Mouse (Mus musculus) natural killer cell, adult 2 months (primary cell): ENCODE measurements around the gene Gm45208.
A peak's percentile ranks its signal among the peaks of the same experiment; 100 is the strongest.

Source experiments
- DNase-seq, 2 experiments: peaks; one replicate each; pipeline ENCODE4 v3.0.0; 2022; ENCODE audit warnings: low spot score in 2 of 2

Gm45208 gene

DNA sequence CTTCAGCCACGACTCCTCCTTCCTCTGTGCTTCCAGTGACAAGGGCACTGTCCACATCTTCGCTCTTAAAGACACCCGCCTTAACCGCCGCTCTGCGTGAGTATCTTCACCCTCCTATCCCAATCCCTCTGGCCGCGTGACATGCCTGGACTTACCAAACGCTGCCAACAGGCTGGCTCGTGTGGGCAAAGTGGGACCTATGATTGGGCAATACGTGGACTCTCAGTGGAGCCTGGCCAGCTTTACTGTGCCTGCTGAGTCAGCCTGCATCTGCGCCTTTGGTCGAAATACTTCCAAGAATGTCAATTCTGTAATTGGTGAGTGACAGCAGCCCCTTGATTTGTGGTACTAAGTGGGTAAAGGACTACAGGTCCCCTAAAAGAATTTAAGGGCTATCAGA lies 5.1 kb downstream of the Gm45208 start:
- DNase-seq = no peak

GRCm38 (mm10) chrX:7728215-7728921 lies 6.3 kb downstream of the Gm45208 start, which contains the start of gene Praf2:
Gene Praf2, plus strand, starts transcription at chrX:7728439.
- peak; percentile 73 to 78 for DNase-seq

DNA sequence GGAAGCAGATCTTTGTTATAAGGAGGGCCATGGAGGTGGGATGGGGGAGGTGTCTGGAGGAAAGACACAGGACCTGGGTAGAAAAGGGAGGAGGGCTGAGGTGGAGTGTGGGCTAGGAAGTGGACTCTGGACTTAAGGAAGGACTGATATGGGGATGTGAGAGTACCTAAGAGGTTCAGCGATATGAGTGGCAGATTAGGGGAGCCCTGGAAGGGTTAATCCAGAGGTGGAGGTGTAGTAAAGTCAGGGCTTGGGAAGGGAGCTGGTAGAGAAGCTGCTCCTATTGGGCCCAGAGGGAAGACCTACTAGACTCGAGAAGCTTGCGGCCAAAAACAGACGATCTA lies 6.8 kb downstream of the Gm45208 start:
- no peak for DNase-seq

DNA sequence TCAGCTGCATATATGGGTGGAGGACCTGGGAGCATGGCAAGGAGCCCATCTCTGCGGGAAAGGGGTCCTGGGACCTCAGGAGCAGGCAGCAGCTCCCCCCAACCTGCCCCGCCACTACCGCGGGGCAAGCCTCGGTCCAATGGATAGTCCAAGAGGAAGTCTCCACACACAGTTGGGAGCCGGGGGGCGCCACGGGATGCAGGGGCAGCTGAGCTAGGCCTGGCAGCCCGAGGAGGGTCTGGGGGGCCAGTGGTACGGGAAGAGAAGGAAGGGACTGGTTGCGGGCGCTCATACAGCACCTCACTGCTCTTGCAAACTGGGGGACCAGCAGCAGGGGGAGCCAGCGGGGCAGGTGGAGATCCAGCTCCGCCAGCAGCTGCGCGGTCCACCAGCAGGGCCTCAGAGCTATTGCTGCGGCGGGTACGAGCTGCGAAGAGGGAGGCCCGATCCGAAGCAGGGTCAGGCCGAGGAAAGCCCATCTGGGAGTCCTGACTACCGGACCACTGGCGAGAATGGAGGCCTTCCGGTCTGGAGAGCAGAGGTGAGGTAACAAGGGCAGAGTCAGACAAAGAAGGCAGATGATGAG lies 11.6 kb downstream of the Gm45208 start:
- DNase-seq = peak; percentile 59 to 79

DNA sequence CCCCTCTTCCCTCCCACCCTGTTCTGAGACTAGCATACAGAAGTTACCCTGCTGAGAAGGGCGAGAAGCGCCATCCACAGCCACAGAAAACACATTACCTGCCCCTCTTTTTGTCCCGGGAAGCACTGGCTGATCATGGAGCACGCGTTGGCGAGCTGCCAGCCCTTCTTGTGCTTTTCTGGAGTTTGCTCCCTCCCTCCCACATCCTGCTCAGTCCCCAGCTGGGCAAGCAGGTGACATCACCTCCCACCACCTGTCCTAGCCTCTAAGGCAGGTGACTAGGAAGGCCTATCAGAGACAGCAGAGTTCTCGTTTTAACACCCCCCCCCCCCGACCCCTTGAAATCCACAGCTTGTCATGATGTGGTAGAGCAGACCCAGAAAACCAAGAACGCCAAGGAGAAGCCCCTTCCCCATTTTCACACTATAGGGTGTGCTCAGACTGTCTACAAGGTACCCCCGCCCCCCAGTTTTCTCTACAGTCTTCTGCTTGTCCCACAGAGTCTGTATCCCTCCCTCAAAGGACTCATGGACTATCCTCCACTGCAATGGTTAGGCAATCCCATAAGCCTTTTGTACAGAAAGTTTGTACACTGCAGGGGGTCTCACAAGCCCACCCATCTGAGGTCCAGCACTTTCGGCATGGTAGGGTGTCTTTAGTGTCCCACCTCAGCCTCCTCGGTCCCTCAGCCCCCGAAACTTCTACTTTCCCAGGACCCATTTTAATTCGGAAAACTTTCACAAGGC lies 17.5 kb downstream of the Gm45208 start:
- no peak for DNase-seq

- DNase-seq = no peak
Measured at GRCm38 (mm10) chrX:7740082-7740819, 18.2 kb downstream of the Gm45208 start.

DNA sequence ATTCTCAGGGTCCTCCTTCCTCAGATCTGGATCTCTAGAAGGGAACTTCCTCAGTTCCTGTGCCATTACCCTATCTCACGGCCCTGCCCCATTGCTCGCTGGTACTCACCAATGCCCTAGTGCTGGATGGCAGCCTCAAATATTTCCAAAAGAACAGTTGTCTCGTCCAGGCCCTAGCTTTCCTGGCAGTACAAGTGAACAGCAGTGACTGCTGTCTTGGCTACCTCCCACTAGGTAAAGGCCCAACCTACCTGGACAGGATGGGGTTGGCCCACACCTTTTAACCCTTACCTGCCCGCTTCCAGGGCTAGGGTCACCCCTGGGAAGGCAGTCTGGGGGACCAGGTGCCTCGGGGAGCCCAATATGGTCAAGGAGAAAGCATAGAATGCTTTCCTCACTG lies 19.1 kb downstream of the Gm45208 start:
- DNase-seq = no peak

DNA sequence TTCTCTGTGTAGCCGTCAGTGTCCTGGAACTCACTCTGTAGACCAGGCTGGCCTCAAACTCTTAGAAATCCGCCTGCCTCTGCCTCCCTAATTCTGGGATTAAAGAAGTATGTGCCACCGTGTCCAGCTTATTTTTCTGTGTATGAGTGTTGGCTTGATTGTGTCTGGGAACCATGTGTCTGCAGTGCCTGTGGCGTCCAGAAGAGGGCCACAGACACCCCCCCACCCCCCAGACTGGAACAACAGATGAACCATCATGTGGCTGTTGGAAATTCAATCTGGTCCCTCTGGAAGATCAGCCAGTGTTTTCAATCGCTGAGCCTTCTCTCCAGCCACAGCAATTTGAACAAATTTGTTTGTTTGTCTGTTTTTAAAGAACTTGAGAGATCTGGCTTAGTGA lies 21.4 kb downstream of the Gm45208 start:
- DNase-seq = no peak

- DNase-seq = no peak
Measured at GRCm38 (mm10) chrX:7744940-7745339, 22.9 kb downstream of the Gm45208 start.

DNA sequence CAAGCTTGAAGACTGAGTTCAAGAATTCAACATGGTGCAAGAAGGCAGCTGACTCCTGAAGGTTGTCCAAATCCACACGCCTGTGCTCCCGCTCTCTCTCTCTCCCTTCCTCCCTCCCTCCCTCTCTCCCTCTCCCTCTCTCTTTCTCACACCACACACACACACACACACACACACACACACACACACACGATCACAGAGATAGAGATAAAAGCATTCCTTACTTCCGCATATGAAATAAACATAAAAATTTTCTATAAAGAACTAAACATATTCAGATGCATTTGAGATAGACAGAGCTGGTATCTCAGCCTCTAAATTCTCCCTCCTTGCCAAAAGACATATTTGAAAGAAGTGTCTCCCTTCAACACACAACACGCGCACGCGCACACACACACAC lies 23.4 kb downstream of the Gm45208 start:
- no peak for DNase-seq

DNA sequence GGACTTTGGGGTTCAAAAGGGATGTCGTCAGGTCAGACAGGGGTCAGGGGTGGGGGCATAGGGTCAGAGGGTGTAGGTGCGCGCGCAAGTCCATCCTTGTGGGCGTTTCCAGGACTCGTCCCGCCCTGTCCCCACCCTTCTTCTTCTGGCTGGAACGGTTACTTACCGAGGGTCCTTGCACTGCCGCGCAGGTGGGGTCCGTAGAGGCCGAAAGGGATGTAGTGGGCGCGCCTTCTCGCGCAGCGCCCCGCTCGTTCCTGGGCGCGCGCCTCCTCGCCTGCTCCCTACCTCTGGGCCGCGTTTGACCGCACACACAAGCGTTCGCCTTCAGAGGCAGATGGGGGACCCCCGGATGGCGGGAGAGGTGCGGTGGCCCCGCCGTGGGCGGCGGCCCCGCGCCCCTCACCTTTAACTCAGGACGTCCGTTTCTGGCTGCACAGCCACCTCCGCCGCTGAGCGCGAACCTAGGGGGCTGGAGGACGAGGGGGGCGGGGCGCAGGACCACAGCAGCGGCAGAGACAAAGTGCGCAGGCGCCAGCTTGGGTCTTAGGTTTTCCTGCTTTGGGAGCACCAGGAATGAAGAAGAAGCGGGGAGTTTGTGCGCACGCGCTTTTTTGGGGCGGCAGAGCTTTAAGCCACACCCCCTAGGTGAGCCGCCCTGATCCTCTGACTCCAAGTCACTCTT lies 28.5 kb downstream of the Gm45208 start, which contains the start of gene Ccdc120:
Gene Ccdc120, minus strand, starts transcription at position 474 of the 685 bp plus-strand sequence.
- no peak for DNase-seq

DNA sequence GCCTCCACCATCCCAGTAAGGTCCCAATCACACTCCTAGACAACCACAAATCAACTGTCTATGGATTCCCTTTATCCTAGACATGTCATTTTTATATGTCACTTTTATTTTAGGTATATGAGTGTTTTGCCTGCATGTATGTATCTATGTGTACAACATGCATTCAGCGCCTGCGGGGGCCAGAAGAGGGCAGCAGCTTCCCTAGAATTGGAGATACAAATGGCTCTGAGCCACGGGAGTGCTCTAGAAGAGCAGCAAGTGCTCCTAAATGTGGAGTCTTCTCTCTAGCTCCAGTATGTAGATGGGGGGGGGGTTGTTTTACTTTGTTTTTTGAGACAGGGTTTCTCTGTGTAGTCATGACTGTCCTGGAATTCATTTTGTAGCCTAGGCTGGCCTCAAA lies 31.6 kb downstream of the Gm45208 start:
- DNase-seq = peak in 1 of 2 experiments; percentile 30

GRCm38 (mm10) chrX:7762137-7762920 lies 40.3 kb downstream of the Gm45208 start, which contains the start of gene Tfe3:
Gene Tfe3, plus strand, starts transcription at chrX:7762560.
- DNase-seq = peak; percentile 89

GRCm38 (mm10) chrX:7762921-7763197 lies 40.8 kb downstream of the Gm45208 start:
- DNase-seq = no peak

- DNase-seq = peak in 1 of 2 experiments; percentile 2
Measured at GRCm38 (mm10) chrX:7763631-7764393, 41.8 kb downstream of the Gm45208 start.

GRCm38 (mm10) chrX:7764657-7765280 lies 42.7 kb downstream of the Gm45208 start:
- DNase-seq = no peak

- no peak for DNase-seq
Measured at GRCm38 (mm10) chrX:7765281-7765670, 43.2 kb downstream of the Gm45208 start.

DNA sequence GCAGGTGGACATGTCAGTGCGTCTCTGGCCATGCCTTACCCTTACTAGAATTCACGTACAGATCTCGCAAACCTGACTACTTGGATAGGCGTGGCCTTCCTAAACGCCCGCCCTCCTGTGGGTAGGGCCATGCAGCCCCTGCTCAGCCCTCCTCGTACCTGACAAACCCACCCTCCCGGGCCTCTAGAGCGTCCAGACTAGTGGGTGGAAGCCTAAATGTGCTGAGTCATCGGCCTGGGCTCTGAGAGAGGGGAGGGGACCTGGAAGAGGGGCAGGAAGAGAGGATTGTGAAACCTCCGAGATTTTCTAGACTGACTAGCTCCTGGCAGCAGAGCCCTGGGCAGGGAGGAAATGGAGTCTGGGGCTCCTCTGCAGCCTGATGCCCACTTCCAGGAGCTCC lies 43.7 kb downstream of the Gm45208 start:
- no peak for DNase-seq

- no peak for DNase-seq
Measured at GRCm38 (mm10) chrX:7769302-7770017, 47.4 kb downstream of the Gm45208 start.
